Mouse (Mus musculus) midbrain, postnatal 0 days (tissue): Measurements from ENCODE around the gene Hsdl2. TPM values are rescaled to one million over a fixed set of nuclear protein-coding genes. Genes with fewer than 3 reads are reported as not detected.

Source experiments
- ATAC-seq: fragments of 200-750 bp; cut with Nextera tagmentation; 2 replicates; pipeline ENCODE4 v1.8.0; 2017; ENCODE audit warnings: moderate number of reproducible peaks, mild to moderate bottlenecking, moderate TSS enrichment, moderate library complexity; ENCODE audit not compliant: low FRiP score
- DNase-seq: peaks from one replicate; pipeline ENCODE4 v3.0.0-alpha.2; 2015; ENCODE audit warnings: low spot score
- H3K27ac ChIP-seq: fragments of 300-500 bp; sonication (generic); 2 replicates; pipeline ENCODE4 v1.5.1; 2014; ENCODE audit warnings: low read depth, mild to moderate bottlenecking, low read length, mixed read lengths
- H3K27me3 ChIP-seq: fragments of 300-500 bp; sonication (generic); 2 replicates; pipeline ENCODE4 v1.6.1; 2014; ENCODE audit warnings: low read length, control low read depth, mixed read lengths; ENCODE audit not compliant: insufficient read depth
- H3K36me3 ChIP-seq: fragments of 300-500 bp; sonication (generic); 2 replicates; pipeline ENCODE4 v1.6.1; 2014; ENCODE audit warnings: low read length, control low read depth, mixed read lengths; ENCODE audit not compliant: insufficient read depth
- H3K4me1 ChIP-seq: fragments of 300-500 bp; sonication (generic); 2 replicates; pipeline ENCODE4 v1.6.1; 2014; ENCODE audit warnings: mild to moderate bottlenecking, control low read depth, antibody characterized with exemption, low read length, mixed read lengths; ENCODE audit not compliant: insufficient read depth
- H3K4me2 ChIP-seq: fragments of 300-500 bp; sonication (generic); 2 replicates; pipeline ENCODE4 v1.6.1; 2014; ENCODE audit warnings: low read depth, mild to moderate bottlenecking, low read length, mixed read lengths; ENCODE audit not compliant: poor library complexity, severe bottlenecking
- H3K4me3 ChIP-seq: fragments of 300-500 bp; sonication (generic); 2 replicates; pipeline ENCODE4 v1.5.1; 2014; ENCODE audit warnings: low read depth, mild to moderate bottlenecking, low read length, moderate library complexity
- H3K9ac ChIP-seq: fragments of 300-500 bp; sonication (generic); replicated peaks from 2 replicates; pipeline ENCODE4 v1.6.1; 2014; ENCODE audit warnings: mild to moderate bottlenecking, low read length, moderate library complexity, mixed read lengths; ENCODE audit not compliant: poor library complexity, severe bottlenecking
- H3K9me3 ChIP-seq: fragments of 300-500 bp; sonication (generic); 2 replicates; pipeline ENCODE4 v1.6.1; 2016; ENCODE audit warnings: low read length, control low read depth
- CTCF ChIP-seq: IDR thresholded peaks from 2 replicates; pipeline ENCODE4 v1.5.1; 2016; ENCODE audit warnings: antibody characterized with exemption, mild to moderate bottlenecking
- WGBS: fragments of 180-500 bp; shearing (Covaris S2); extraction: QIAGEN DNeasy Blood & Tissue Kit; methylation state at CpG from one replicate; pipeline ENCODE4 v1.1.7; 2014; 5-methylcytosine and 5-hydroxymethylcytosine counted together
- polyA plus RNA-seq: library from polyadenylated mRNA; unstranded; fragments of >200 nt; fragmentation: Nextera tagmentation; extraction: Ambion mirVana; gene quantifications from 2 replicates; pipeline ENCODE4 v1.2.1, GENCODE M21; 2015
- total RNA-seq: library from RNA; depleted of rRNA; stranded (reverse); fragments of >200 nt; gene quantifications from 2 replicates; pipeline ENCODE4 v1.2.3, GENCODE M21; 2014; rRNA removed

Hsdl2 gene
- total and polyA plus RNA-seq, 2 experiments from 2014 or later: 27.7 to 33.0 TPM

DNA sequence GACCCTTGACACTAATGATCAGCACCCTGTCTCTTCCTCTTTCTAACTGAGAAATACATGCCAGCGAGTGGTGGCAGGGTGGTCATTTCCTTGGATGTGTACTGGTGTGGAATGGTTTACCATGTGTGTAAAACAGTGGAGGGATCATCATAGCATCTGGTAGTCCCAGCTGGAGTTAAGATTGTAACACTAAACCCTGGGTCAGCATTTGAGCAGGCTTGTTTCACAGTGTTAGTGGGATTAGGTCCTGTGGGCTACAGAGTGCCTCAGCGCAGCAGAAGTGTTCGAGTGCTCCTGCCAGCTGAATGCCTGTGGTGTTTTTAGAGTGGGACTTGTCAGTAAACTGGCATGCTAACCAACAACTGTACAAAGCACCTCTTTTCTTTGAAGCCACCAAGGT lies 86.7 kb downstream of the Hsdl2 start:
- H3K27me3 ChIP-seq: no peaks in the 10 kb centered on the region
- WGBS: 53% methylated on average over 3 of the region's 3 CpGs
- no peak for ATAC-seq

More for the DNA sequence above, 86.7 kb downstream of the Hsdl2 start:
- H3K36me3 ChIP-seq: no peaks in the 10 kb centered on the region
- peak; percentile 17 for DNase-seq
- no peaks in the 10 kb centered on the region for H3K4me1 ChIP-seq
- no peak overlapping the region for H3K9ac ChIP-seq
- H3K27ac ChIP-seq: no peak overlapping the region
- no peak overlapping the region for H3K4me2 ChIP-seq
- H3K9me3 ChIP-seq: no peaks in the 10 kb centered on the region
- TF ChIP-seq CTCF: no peak
- H3K4me3 ChIP-seq: no peak overlapping the region

Other genes with a start within 250 kb of the Hsdl2 start
- gene Susd1, start 142.9 kb upstream of the Hsdl2 start, total RNA-seq: 8.6 and 8.9 TPM in 2 replicates
- gene Susd1, start 142.9 kb upstream of the Hsdl2 start, polyA plus RNA-seq: 2.0 and 2.2 TPM in 2 replicates
- gene Ptbp3, start 32.2 kb upstream of the Hsdl2 start, total RNA-seq: 32.0 and 35.8 TPM in 2 replicates
- gene Ptbp3, start 32.2 kb upstream of the Hsdl2 start, polyA plus RNA-seq: 9.7 and 10.5 TPM in 2 replicates
- 27.9 and 38.9 TPM in 2 replicates for gene E130308A19Rik, start 44.6 kb downstream of the Hsdl2 start, total RNA-seq
- 27.9 and 33.5 TPM in 2 replicates for gene E130308A19Rik, start 44.6 kb downstream of the Hsdl2 start, polyA plus RNA-seq
- 20.8 and 26.8 TPM in 2 replicates for gene Inip, start 220.0 kb downstream of the Hsdl2 start, total RNA-seq
- 33.0 and 35.8 TPM in 2 replicates for gene Inip, start 220.0 kb downstream of the Hsdl2 start, polyA plus RNA-seq
- 37.8 and 39.6 TPM in 2 replicates for gene Snx30, start 224.3 kb downstream of the Hsdl2 start, total RNA-seq
- gene Snx30, start 224.3 kb downstream of the Hsdl2 start, polyA plus RNA-seq: 18.1 and 21.7 TPM in 2 replicates